Mouse (Mus musculus) CD4-positive helper T cell, adult 2 months (primary cell): ENCODE measurements around the gene Ralgds.

Experiments
- DNase-seq: peaks from one replicate; pipeline ENCODE4 v3.0.0-alpha.2; 2012; ENCODE audit warnings: low read depth, missing footprints, low spot score

Ralgds gene

DNA sequence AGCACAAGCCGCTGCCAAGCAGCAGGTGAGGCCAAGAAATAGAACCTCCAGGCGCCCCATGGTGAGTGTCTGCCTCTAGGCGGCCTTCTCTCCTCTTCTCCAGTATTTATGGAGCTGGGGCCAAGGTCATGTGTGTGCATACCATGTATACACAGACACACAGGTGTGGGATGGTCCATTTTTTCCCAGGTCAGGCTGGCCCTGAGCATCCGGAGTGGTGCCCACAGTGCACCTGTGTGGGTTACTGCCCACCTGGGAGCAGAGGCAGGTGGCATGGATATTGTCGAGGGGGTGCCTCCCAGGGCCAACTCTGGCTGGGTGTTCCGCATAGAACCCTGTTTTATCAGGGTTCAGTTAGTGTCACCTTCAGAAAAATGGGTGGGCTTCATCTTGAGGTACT lies 50.4 kb downstream of the Ralgds start, which contains the start of gene Cel:
Gene Cel (minus strand): TSS at position 101 of the 400 bp plus-strand sequence.
- no peak for DNase-seq

- no peak for DNase-seq
Measured at GRCm38 (mm10) chr2:28563830-28564229, 50.9 kb downstream of the Ralgds start.

DNA sequence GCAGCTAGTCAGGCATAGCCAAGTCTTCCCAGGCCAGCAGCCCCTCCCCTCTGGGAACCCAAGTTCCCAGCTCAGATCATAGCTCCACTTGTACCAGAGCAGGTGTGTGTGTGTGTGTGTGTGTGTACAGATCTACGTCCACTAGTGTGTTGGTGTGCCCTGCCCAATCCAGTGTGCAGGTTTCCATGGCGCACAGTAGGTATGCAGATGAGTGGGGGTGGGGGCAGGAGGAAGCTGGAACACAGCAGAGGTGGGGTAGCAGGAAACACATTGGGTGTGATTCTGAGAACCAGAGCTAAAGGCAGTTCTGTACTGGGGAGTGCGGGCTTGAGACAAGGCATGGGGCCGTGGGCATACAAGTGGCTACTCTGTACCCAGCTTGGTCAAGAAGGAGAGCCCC lies 51.5 kb downstream of the Ralgds start:
- DNase-seq = no peak

DNA sequence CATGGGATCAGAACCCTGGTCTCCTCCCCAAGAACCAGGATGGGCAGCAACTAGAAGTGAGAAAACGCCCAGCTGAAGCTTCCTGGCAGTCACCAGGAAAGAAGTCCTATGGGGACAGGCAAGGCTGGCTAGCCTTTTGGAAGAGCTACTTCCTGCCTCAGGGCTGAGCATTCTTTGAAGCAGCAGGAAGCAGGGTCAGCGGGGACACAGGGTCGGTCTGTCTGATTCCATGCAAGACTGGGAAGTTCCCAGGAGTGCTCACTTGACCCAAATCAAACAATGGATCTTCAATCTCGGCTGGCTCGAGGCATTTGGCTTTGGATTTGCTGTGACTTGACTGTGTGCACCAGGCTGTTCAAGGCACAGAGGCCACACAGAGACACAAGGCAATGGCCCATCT lies 53.6 kb downstream of the Ralgds start:
- no peak for DNase-seq

DNA sequence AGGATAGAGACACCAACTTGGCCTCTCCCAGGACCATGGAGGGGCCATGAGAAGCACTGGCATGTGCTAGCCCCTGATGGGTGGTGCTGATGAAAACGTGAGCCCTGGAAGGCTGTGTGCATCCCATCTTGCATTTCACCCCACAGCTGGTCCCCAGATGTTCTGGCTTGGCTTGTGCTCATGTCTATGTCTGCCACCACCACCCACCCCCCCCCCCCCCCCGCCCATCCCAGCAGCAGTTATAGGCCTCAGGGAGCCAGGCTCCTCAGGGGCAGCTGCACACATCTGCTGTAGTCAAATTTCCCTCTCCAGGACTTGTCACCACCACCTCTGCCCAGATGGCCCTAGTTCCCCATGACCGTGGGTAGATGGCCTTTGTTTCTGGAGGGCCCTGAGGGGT lies 57.0 kb downstream of the Ralgds start:
- no peak for DNase-seq

DNA sequence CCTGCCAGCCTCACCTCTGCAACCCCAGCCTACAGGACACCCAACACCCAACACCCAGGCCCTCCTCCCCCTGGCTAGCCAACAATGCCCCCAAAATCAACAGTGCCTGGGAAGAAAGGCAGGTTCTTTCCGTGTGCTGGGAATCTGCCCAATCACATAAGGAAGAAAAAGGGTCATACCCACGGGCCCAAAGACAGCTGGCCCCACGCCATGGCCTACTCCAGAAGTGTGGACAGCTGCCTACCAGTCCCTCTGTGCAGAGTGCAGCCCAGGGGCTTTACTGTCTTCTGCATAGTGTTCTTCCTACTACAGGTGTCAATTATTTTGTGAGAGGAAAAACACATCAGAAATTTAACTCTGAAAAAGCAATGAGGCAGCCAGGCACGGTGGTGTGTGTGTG lies 62.4 kb downstream of the Ralgds start:
- no peak for DNase-seq

- DNase-seq = no peak
Measured at GRCm38 (mm10) chr2:28576815-28577214, 63.9 kb downstream of the Ralgds start.

- peak; percentile 33 for DNase-seq
Measured at GRCm38 (mm10) chr2:28578003-28578402, 65.1 kb downstream of the Ralgds start.

- DNase-seq = peak; percentile 91
Measured at GRCm38 (mm10) chr2:28582647-28583353, 69.9 kb downstream of the Ralgds start.

- DNase-seq = no peak
Measured at GRCm38 (mm10) chr2:28583651-28584050, 70.7 kb downstream of the Ralgds start, which contains the start of gene Gtf3c5. Gene Gtf3c5 (minus strand): TSS chr2:28583751.

DNA sequence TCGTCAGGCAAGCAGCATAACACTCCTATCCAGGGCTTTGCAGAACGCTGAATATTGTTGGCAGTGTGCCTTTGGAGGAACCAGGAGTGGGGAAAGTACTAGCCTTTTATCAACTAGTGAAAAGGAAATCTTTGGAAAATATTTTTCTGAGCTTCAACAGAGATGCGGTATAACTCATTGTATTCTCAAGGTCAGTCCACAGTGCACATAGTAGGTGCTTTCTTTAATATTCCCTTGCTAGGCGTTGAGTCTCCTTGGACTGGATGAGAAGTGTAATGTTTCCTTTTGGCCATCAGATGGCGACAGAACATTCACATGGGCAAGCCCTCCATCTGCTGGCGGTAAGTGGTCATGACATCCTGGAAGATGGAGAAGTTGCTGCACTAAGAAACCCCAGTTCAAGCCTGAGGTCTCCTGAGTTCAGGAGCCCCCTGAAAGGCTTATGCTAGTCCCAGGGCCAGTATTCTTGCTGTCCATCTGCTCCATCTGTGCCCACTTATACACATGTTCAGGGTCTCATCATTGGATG lies 72.2 kb downstream of the Ralgds start:
- peak; percentile 87 for DNase-seq

DNA sequence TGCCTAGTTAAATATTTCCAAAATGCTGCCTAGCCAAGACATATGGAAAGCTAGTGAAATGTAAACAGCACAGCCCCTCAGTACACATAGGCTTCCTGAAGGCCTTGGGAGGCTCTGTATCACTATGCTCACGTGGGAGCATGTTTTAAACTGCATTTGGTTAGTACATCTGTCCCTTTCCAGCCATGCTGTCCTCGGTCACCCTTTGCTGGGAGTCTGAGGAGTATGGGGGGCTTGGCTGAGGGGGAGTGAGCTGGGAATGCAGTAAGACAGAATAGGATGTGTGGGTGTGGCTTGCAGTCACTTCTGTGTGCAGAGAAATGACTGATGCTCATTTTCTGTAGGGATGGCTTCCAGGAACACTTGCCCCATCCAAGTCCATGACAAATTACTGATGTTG lies 72.8 kb downstream of the Ralgds start:
- DNase-seq = no peak

DNA sequence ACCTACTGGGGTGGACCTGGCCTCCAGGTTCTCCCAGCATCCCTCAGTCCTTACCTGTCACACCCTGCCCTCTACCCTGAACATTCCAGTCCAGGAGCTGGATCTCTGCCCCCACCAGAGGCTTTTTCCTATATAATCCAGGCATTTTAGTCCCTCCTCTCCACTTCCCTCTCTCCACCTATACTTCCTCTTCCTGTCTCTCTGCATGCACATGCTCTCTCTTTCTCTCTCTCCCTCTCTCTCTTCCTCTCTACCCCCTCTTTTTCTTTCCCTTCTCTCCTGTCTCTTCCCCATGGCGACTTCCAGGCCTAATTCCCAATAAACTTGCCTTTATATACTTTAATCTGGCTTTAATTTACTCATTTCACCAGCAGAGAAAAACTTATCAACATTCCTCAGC lies 75.6 kb downstream of the Ralgds start:
- DNase-seq = no peak

DNA sequence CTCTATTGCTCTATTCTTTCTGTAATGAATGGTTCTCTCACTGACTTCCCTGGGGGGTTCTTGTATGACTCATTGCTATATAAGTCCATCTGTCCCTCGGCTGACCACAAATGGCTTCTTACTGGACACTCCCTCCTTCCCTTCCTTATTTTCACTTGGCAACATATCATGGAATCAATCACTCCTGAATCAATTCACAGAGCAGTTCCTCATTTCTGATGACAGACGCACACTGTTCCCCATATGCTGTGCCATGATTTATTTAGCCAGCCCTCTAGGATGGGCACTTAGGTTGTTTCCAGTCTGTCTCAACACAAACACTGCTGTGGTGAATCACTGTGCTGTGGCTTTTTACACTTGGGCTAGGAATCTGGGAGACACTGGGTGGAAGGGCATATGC lies 78.6 kb downstream of the Ralgds start:
- DNase-seq = no peak

- DNase-seq = peak; percentile 55
Measured at GRCm38 (mm10) chr2:28592809-28593208, 79.9 kb downstream of the Ralgds start.

DNA sequence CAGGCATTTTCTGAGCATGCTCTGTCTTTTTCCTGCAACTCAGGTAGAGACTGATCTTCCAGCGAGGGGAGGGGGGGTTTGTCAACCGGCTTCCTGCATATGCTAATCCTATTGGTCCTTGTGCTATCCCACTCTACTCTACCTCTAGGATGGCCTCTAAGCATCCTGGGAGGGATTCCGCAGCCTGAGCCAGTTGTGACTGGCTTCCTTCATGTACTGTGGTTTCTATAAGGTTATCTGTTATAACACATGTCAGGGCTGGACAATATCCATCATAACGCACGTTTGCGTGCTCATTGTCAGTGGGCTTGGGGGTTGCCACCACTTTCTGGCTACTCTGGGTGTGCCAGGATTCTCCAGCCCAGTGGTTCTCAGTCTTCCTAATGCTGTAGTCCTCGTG lies 83.1 kb downstream of the Ralgds start:
- no peak for DNase-seq

GRCm38 (mm10) chr2:28596998-28597397 lies 84.1 kb downstream of the Ralgds start:
- DNase-seq = no peak

DNA sequence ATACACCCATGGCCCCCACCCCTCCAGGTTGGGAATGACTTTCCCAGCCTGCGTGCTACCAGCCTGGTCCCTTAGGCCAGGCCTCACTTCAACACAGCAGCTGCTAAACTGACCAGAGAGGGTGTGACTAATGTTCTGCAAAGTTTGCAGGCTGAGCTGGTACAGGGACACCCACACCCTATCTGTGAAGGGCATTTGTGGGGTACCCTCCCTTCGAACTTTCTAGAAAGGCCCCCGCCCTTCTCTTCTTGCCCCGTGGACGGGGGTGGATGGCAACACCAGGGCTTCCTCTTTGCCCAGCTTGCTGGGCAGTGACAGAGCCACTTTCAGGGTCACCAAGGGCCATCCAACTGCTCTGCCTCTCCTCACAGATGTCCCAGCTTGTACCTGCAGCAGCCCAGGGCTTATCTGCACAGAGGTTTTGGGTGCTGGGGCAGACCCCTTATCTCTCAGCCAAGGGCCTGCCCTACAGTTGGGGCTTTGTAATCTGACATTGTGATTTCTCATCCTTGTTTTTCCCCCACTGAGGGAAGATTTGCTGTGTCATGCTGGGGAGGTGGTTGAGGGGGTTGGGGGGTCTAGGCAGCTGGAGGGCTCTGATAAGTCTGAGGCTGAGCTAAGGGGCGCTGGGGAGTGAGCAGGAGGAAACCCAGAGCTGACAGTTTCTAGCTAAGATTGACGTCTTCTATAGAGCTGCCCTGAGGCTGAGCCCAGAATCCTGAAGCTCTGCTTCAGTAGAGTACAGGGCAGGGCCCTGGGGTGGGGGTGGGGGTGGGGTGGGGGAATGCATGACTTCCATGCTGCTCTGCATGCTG lies 85.0 kb downstream of the Ralgds start:
- no peak for DNase-seq

DNA sequence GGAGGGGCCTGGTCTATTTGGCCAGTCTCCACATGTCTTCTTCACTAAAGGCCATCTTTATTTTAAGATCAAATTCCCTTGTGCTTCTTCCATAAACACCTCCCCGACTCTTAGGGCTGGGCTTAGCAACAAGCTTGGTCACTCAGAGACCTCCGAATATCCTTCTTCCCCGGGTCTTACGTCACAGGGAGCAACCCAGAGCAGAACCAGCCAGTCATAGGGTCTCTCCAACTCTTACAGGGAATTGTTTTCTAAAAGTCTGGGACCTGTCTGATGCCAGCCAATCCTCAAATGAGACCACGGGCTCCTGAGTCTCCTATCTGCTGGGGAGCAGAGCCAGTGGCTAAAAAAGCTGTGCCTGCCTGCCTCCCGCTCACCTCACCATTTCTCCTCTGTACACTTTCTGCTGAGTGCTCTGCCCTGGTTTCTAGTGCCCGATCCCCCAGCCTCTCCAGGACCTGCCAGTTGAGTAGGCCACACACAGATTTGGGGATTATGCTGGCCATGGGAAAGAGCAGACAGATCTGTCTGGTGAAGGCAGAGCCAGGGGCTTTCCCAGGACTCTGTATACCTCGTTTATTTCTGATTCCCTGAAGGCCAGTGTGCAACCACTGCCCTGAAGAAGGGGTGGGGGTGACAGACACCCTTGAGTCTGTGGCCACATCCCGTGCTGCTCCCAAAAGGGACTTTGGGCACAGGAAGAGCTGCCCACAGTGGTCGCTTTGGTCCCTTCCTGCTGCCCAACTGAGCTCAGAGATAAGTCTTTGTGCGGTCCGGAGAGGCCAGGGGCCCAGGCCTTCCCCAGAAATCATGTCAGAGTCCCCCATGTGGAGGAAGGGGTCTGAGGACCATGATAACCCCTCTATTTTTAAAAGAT lies 86.0 kb downstream of the Ralgds start:
- no peak for DNase-seq

DNA sequence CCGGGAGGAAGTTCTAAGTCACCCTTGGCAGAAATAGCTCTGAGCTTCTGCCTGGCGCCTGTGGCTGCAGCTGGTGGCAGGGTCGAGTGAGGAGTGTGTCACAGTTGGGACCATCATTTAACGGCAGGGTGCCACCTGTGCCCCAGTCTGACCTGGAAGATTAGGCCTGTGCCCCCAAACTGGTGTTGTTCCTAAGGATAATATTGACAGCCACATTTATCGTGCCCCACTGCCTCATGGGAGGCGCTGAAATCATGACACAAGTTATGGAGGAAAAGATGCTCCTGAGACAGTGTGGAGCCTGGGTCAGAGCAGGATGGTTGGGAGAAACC lies 86.6 kb downstream of the Ralgds start:
- DNase-seq = no peak

DNA sequence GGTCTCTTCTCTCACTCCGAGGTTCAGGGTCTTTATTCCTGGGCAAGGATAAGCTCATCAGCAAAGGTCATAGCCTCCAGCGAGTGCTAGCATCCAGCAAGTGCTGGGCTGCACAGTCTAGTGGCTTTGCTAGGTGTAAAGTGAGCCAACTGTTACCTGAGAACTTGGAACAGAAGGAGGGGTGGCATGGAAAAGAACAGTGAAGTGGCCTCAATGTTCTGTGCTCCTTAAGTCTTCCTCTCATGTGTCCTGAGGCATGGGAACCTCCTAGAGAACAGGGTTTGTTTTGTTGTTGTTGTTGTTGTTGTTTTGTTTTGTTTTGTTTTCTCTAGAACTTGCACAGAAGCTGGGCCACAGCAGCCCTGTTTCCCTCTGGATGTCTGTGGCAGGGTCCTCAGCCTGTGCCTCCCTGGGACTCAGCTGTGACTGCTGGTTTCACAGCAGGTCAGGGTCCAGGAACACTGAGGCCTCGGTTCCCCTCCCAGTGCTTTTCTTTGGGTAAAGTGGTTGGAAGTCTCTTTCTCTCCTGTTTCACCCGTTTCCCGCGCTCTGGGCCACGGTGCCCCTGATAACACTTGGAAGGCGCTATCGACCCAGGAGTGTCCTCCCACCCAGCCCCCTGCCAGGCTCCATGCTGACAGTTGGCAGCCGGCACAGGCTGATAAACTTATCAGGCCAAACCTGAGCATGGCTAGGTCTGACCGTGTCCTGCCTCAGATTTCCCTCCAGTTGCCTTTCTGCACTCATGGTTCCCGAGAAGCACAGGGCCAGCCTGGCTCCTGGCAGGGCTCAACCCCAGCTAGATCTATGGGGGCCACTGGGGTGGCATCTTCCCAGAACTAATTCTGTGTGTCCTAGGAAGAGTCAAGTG lies 89.0 kb downstream of the Ralgds start:
- DNase-seq = no peak
